Mouse (Mus musculus): ENCODE data around the gene Hrh2.

GRCm38 (mm10) chr13:54245204-54245603 is 53.3 kb downstream of the Hrh2 start:
- TF ChIP-seq CTCF (IDR thresholded peaks at IDR 0.05; ENCODE audit: borderline replicate concordance, insufficient read depth, low read length) (no peak), POLR2A (IDR thresholded peaks at IDR 0.05; ENCODE audit: low read depth, low read length) (no peak)
